Mouse (Mus musculus) lung, adult 2 months (tissue): ENCODE measurements around the gene Pcsk7.

Experiments
- CTCF ChIP-seq: fragments of 200-500 bp; IDR thresholded peaks from 2 replicates; pipeline ENCODE4 v1.5.1; 2011; ENCODE audit warnings: mild to moderate bottlenecking, low read length, control low read depth; ENCODE audit not compliant: insufficient read depth
- POLR2A ChIP-seq: fragments of 200-500 bp; IDR thresholded peaks from 2 replicates; pipeline ENCODE4 v1.6.1; 2011; ENCODE audit warnings: low read depth, mild to moderate bottlenecking, control low read depth, low read length, borderline replicate concordance; ENCODE audit errors: extremely low read depth

DNA sequence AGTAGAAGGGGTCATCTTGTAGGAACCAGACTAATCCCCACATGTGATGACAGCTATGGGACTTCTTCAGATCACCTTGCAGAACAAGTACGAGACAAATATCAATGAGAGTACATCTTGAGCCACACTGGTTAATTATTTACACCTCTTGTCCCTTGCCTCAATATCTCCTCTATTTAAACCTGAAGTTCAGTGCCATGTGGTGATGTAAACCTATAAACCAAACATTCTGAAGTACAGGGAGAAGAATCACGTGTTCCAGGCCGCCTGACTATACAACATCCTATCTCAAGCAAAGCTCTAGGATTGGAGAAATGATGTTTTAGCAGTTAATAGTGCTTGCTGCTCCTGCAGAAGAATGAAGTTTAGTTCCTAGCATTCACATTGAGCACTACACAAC lies 36.0 kb upstream of the Pcsk7 start:
- TF ChIP-seq CTCF (no peak), POLR2A (no peak)
